Mouse (Mus musculus): ENCODE data around the gene Coro7. TPM values are rescaled to one million over a fixed set of nuclear protein-coding genes. Genes with fewer than 3 reads are reported as not detected.
A peak's percentile ranks its signal among the peaks of the same experiment; 100 is the strongest.
"Not testable (repeated sequence)": the region's sequence is repeated elsewhere in the genome, so short reads cannot be mapped to it uniquely, and the experiment has no call there.

Gene Coro7
- total RNA-seq, 2 experiments from 2014 or later = 15.7 to 48.2 TPM

DNA sequence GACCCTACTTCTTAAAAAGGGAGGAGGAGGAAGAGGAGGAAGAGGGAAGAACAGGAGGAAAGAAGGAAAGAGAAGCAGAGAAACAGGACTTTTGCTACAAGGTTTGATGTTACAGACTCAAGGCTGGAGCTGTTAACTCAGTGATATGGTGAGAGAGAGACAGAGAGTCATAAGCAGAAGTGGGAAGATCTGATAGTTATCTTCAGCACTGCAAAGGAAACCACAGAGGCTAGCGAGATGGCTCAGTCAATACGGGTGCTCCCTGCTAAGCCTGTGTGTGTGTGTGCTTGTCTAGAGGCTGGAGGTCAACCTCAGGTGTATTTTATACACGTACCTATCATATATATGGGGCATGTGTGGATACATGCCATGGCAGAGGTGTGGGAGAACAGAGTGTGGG is 95.8 kb downstream of the Coro7 start:
- ATAC-seq (replicated peaks; ENCODE audit: low FRiP score, low TSS enrichment, poor library complexity, severe bottlenecking) = peak; percentile 35; the same call in 1 of the 2 replicates

DNA sequence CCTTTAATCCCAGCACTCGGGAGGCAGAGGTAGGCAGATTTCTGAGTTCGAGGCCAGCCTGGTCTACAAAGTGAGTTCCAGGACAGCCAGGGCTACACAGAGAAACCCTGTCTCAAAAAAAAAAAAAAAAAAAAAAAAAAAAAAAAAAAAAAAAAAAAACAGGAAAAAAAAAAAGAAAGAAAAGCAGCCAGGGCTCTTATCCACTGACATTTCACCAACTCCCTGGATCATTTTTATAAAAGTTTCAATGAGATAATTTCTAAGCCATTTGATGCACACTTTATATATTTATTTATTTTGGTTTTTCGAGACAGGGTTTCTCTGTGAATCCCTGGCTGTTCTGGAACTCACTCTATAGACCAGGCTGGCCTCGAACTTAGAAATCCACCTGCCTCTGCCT is 98.4 kb downstream of the Coro7 start:
- ATAC-seq (replicated peaks; ENCODE audit: low FRiP score, low TSS enrichment, poor library complexity, severe bottlenecking) = not testable (repeated sequence)

DNA sequence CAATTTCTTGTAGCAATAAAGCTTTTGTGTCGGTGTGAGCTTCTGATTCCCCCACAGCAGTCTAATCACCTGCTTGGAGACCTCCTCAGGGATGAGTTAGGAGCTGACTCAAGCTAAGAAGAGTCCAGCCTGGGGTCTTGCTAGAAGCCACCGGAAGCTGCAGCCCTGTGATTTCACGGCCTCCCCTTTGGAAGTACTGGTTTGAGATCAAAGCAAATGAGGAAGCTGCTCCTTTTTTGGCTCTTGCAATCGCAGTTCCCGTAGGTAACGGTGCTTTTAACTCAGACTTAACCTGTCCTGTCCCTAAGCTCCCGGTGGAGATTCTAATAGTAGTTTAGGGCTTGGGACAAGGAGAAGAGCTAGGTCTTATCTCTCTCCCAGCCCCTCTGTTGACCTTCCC is 100.9 kb downstream of the Coro7 start:
- ATAC-seq (replicated peaks; ENCODE audit: low FRiP score, low TSS enrichment, poor library complexity, severe bottlenecking) = no peak

DNA sequence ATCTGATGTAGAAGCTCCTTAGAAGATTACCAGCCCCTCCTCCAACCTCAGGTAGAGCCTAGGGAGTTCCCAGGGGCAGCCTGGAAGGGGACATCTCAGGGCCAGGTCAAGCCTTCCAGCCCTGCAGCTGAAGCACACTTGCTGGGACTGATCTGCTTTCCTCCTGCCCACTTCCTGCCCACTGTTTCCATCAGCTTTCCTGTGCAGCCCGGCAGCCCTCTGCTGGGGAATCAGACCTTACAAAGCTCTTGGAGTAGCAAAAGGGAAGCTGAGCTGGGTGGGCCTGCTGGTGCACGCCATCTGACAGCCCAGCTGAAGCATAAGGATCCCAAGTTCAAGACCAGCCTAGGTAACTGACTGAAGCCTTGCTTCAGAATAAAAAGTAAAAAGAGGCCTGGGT is 102.7 kb downstream of the Coro7 start:
- no peak for ATAC-seq (replicated peaks; ENCODE audit: low FRiP score, low TSS enrichment, poor library complexity, severe bottlenecking)

Other genes with a start within 250 kb of the Coro7 start
- gene Srl, start 138.0 kb downstream of the Coro7 start, total RNA-seq (2014; fragmentation: Nextera tagmentation) = 2.3 and 9.7 TPM in 2 replicates
- gene Srl, start 138.0 kb downstream of the Coro7 start, total RNA-seq (2017) = 6.9 and 9.5 TPM in 2 replicates
- gene Tfap4, start 119.9 kb downstream of the Coro7 start, total RNA-seq (2014; fragmentation: Nextera tagmentation) = 31.4 and 38.4 TPM in 2 replicates
- 47.3 and 69.9 TPM in 2 replicates for gene Tfap4, start 119.9 kb downstream of the Coro7 start, total RNA-seq (2017)
- 2.0 TPM in 1 of 2 replicates, not detected in the other for gene Glis2, start 85.1 kb downstream of the Coro7 start, total RNA-seq (2014; fragmentation: Nextera tagmentation)
- gene Glis2, start 85.1 kb downstream of the Coro7 start, total RNA-seq (2017) = 0.33 TPM in 1 of 2 replicates, not detected in the other
- 76.0 and 100 TPM in 2 replicates for gene Pam16, start 54.8 kb downstream of the Coro7 start, total RNA-seq (2014; fragmentation: Nextera tagmentation)
- gene Pam16, start 54.8 kb downstream of the Coro7 start, total RNA-seq (2017) = 18.2 and 24.0 TPM in 2 replicates
- not detected in 2 replicates for gene Vasn, start 39.8 kb downstream of the Coro7 start, total RNA-seq (2014; fragmentation: Nextera tagmentation)
- 0.38 and 0.65 TPM in 2 replicates for gene Vasn, start 39.8 kb downstream of the Coro7 start, total RNA-seq (2017)
- 56.5 and 81.2 TPM in 2 replicates for gene Dnaja3, start 39.8 kb downstream of the Coro7 start, total RNA-seq (2014; fragmentation: Nextera tagmentation)
- gene Dnaja3, start 39.8 kb downstream of the Coro7 start, total RNA-seq (2017) = 71.0 and 106 TPM in 2 replicates
- 72.1 and 80.1 TPM in 2 replicates for gene Nmral1, start 39.6 kb upstream of the Coro7 start, total RNA-seq (2014; fragmentation: Nextera tagmentation)
- 81.5 and 95.5 TPM in 2 replicates for gene Nmral1, start 39.6 kb upstream of the Coro7 start, total RNA-seq (2017)
- gene Hmox2, start 46.6 kb upstream of the Coro7 start, total RNA-seq (2014; fragmentation: Nextera tagmentation) = 28.4 and 31.9 TPM in 2 replicates
- 43.8 and 49.9 TPM in 2 replicates for gene Hmox2, start 46.6 kb upstream of the Coro7 start, total RNA-seq (2017)
- gene Cdip1, start 110.5 kb upstream of the Coro7 start, total RNA-seq (2014; fragmentation: Nextera tagmentation) = 15.3 and 17.7 TPM in 2 replicates
- 14.0 and 15.5 TPM in 2 replicates for gene Cdip1, start 110.5 kb upstream of the Coro7 start, total RNA-seq (2017)
- gene 4930562C15Rik, start 155.6 kb upstream of the Coro7 start, total RNA-seq (2014; fragmentation: Nextera tagmentation) = not detected in 2 replicates
- gene 4930562C15Rik, start 155.6 kb upstream of the Coro7 start, total RNA-seq (2017) = not detected in 2 replicates
- 20.3 and 33.3 TPM in 2 replicates for gene Ubald1, start 200.5 kb upstream of the Coro7 start, total RNA-seq (2014; fragmentation: Nextera tagmentation)
- 15.2 and 16.5 TPM in 2 replicates for gene Ubald1, start 200.5 kb upstream of the Coro7 start, total RNA-seq (2017)
- gene Mgrn1, start 206.5 kb upstream of the Coro7 start, total RNA-seq (2014; fragmentation: Nextera tagmentation) = 16.0 and 21.8 TPM in 2 replicates
- 8.7 and 13.3 TPM in 2 replicates for gene Mgrn1, start 206.5 kb upstream of the Coro7 start, total RNA-seq (2017)

Measured in megakaryocyte-erythroid progenitor cell, adult 5-6 weeks (primary cell).